ENCODE assay signal across 8 mouse cellular contexts in the genomic region with DNA sequence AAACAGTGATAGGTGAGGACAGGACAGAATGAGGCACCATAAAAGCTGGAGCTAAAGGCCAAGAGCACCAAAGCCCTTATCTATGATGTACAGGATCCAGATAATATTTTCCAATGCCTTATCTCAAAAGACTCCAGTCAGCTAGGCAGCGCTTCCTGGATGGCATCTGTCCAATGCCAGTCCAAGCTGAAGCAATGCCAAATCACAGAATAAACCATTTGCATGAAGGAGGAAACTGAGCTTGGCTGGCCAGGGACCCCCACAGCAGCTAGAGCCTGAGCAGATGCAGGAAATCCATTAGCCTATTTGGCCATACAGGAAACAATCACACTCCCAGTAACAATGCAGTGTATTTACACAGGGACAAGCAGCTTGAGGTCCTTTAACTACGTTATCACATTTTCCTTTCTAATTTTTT. TPM values are rescaled to one million over a fixed set of nuclear protein-coding genes. Genes with fewer than 3 reads are reported as not detected.
DNase-seq lines count a peak whose midpoint lies in the region; ATAC-seq and TF ChIP-seq lines count a peak whose summit lies in the region.

No protein-coding gene starts in this region.

- peak; percentile 40; the same call in 1 of the 2 replicates for TF ChIP-seq EP300 in liver, embryonic 14.5 days (IDR thresholded peaks at IDR 0.05; ENCODE audit: low read depth)

- no peaks in the 10 kb centered on the region for H3K27me3 ChIP-seq in heart, embryonic 16.5 days (ENCODE audit: control insufficient read depth, insufficient read depth, low read length)
- no peaks in the 10 kb centered on the region; the same call in 1 of the 2 replicates for H3K27me3 ChIP-seq in liver, embryonic 14.5 days (ENCODE audit: control insufficient read depth, insufficient read depth, low read length)
- H3K27me3 ChIP-seq in midbrain, embryonic 15.5 days (replicated peaks): no peaks in the 10 kb centered on the region

- 22% methylated on average over 2 of the region's 2 CpGs for WGBS in heart, embryonic 16.5 days
- WGBS in liver, embryonic 14.5 days (ENCODE audit: insufficient replicate concordance): 7% methylated on average over 2 of the region's 2 CpGs
- WGBS in midbrain, embryonic 15.5 days: 62% methylated on average over 2 of the region's 2 CpGs

- peaks cover 21% of the 10 kb centered on the region for H3K4me1 ChIP-seq in heart, embryonic 16.5 days (ENCODE audit: control insufficient read depth, insufficient read depth, low read length)
- H3K4me1 ChIP-seq in liver, embryonic 14.5 days (replicated peaks; ENCODE audit: control insufficient read depth in 2 of 2, insufficient read depth in 2 of 2, low read length in 1 of 2): peaks cover 5 to 7% of the 10 kb centered on the region in 2 experiments; a peak in 3 of 4 replicates
- H3K4me1 ChIP-seq in midbrain, embryonic 15.5 days: no peaks in the 10 kb centered on the region

- H3K4me2 ChIP-seq in heart, embryonic 16.5 days (ENCODE audit: low read depth, low read length): no peak overlapping the region
- no peak overlapping the region for H3K4me2 ChIP-seq in liver, embryonic 14.5 days (ENCODE audit: low read depth)
- no peak overlapping the region for H3K4me2 ChIP-seq in midbrain, embryonic 15.5 days

- peak overlapping the region; percentile 59 for H3K27ac ChIP-seq in heart, embryonic 16.5 days (ENCODE audit: low read length)
- H3K27ac ChIP-seq in liver, embryonic 14.5 days: no peak overlapping the region
- H3K27ac ChIP-seq in midbrain, embryonic 15.5 days: no peak overlapping the region

- H3K4me3 ChIP-seq in heart, embryonic 16.5 days (ENCODE audit: low read length): no peak overlapping the region
- H3K4me3 ChIP-seq in liver, embryonic 14.5 days (ENCODE audit: insufficient read depth in 1 of 2, low read depth in 2 of 2, low read length in 2 of 2): no peak overlapping the region
- H3K4me3 ChIP-seq in midbrain, embryonic 15.5 days: no peak overlapping the region

- peaks cover 7% of the 10 kb centered on the region for H3K9me3 ChIP-seq in heart, embryonic 16.5 days (replicated peaks; ENCODE audit: control insufficient read depth, low read length)
- H3K9me3 ChIP-seq in liver, embryonic 14.5 days (ENCODE audit: control insufficient read depth, low read length): no peaks in the 10 kb centered on the region
- no peaks in the 10 kb centered on the region for H3K9me3 ChIP-seq in midbrain, embryonic 15.5 days

- peak; percentile 7 for DNase-seq in layer of hippocampus, adult 11-12 months (ENCODE audit: low spot score)
- no peak for DNase-seq in layer of hippocampus, postnatal 25 days (ENCODE audit: extremely low spot score in 1 of 2, low spot score in 1 of 2)
- peak; percentile 72 for DNase-seq in adrenal gland, adult 8-10 months
- no peak for DNase-seq in liver, embryonic 14.5 days (ENCODE audit: low read depth in 3 of 3, low spot score in 3 of 3)

- peak; percentile 82 for ATAC-seq in heart, embryonic 16.5 days (replicated peaks; ENCODE audit: extremely low read depth, insufficient read depth, low FRiP score)
- ATAC-seq in liver, embryonic 14.5 days (ENCODE audit: insufficient read depth): no peak
- ATAC-seq in inflammation-experienced regulatory T-cells, adult 6 months: no peak
- no peak for ATAC-seq in midbrain, embryonic 15.5 days (replicated peaks)
- no peak for ATAC-seq in CD4-positive, CD25-positive, alpha-beta regulatory T cell, adult 4 months

- H3K9ac ChIP-seq in heart, embryonic 16.5 days (ENCODE audit: low read length): no peak overlapping the region
- no peak overlapping the region for H3K9ac ChIP-seq in liver, embryonic 14.5 days (replicated peaks)
- H3K9ac ChIP-seq in midbrain, embryonic 15.5 days: no peak overlapping the region

- TF ChIP-seq CTCF in liver, embryonic 14.5 days (IDR thresholded peaks at IDR 0.05; ENCODE audit: low read depth): no peak

- H3K36me3 ChIP-seq in heart, embryonic 16.5 days (ENCODE audit: control insufficient read depth, insufficient read depth): no peaks in the 10 kb centered on the region
- no peaks in the 10 kb centered on the region for H3K36me3 ChIP-seq in liver, embryonic 14.5 days (replicated peaks; ENCODE audit: control insufficient read depth, insufficient read depth, low read depth)
- no peaks in the 10 kb centered on the region for H3K36me3 ChIP-seq in midbrain, embryonic 15.5 days (replicated peaks)

RNA-seq across cellular contexts. Expression of a gene that starts 16.2 kb away (rescaled TPM):
- total RNA-seq in layer of hippocampus, postnatal 25 days (2021): 10 to 100 TPM; 17.9 to 20.3 TPM
- 10 to 100 TPM; 22.1 to 23.2 (median 22.2) TPM for total RNA-seq in adrenal gland, adult 8-10 months (2022)
- polyA plus RNA-seq in heart, embryonic 16.5 days (2015; fragmentation: Nextera tagmentation; extraction: Ambion mirVana): 16.2 and 16.3 TPM in 2 replicates
- 3.8 and 6.0 TPM in 2 replicates for polyA plus RNA-seq in liver, embryonic 14.5 days (2012; rRNA removed)
- 3.2 and 3.8 TPM in 2 replicates for polyA plus RNA-seq in liver, embryonic 14.5 days (2014; fragmentation: Nextera tagmentation; extraction: Ambion mirVana)
- polyA plus RNA-seq in inflammation-experienced regulatory T-cells, adult 6 months (2017; shearing (Covaris generic)): 10 to 100 TPM in 2 of 3 experiments, 1 to 10 TPM in 1; 8.9 to 14.9 (median 13.3) TPM
- 13.3 and 13.6 TPM in 2 replicates for polyA plus RNA-seq in midbrain, embryonic 15.5 days (2015; fragmentation: Nextera tagmentation; extraction: Ambion mirVana)
- 10 to 100 TPM in 1 of 2 experiments, 1 to 10 TPM in 1; 7.4 to 19.6 TPM for polyA plus RNA-seq in CD4-positive, CD25-positive, alpha-beta regulatory T cell, adult 4 months (2017; shearing (Covaris generic))

RNA-seq across cellular contexts. Expression of a gene that starts 27.1 kb away (rescaled TPM):
- total RNA-seq in layer of hippocampus, postnatal 25 days (2021): 100 to 1,000 TPM in 1 of 2 experiments, 10 to 100 TPM in 1; 86.7 to 100 TPM
- total RNA-seq in adrenal gland, adult 8-10 months (2022): 10 to 100 TPM; 34.5 to 54.7 (median 45.6) TPM
- polyA plus RNA-seq in heart, embryonic 16.5 days (2015; fragmentation: Nextera tagmentation; extraction: Ambion mirVana): 16.3 TPM in 2 replicates
- polyA plus RNA-seq in liver, embryonic 14.5 days (2012; rRNA removed): 10.4 and 11.3 TPM in 2 replicates
- 7.3 and 9.2 TPM in 2 replicates for polyA plus RNA-seq in liver, embryonic 14.5 days (2014; fragmentation: Nextera tagmentation; extraction: Ambion mirVana)
- polyA plus RNA-seq in inflammation-experienced regulatory T-cells, adult 6 months (2017; shearing (Covaris generic)): 1 to 10 TPM; 4.5 to 5.5 (median 4.7) TPM
- polyA plus RNA-seq in midbrain, embryonic 15.5 days (2015; fragmentation: Nextera tagmentation; extraction: Ambion mirVana): 54.5 and 59.1 TPM in 2 replicates
- polyA plus RNA-seq in CD4-positive, CD25-positive, alpha-beta regulatory T cell, adult 4 months (2017; shearing (Covaris generic)): 1 to 10 TPM; 3.4 to 4.0 TPM

Comparison
In these comparisons a context has a peak if more than half of its experiments do, and no peak if none do; other contexts are left out.
1. DNase-seq: peak in layer of hippocampus, adult 11-12 months (single experiment) and adrenal gland, adult 8-10 months (single experiment); none in layer of hippocampus, postnatal 25 days (0 of 2) and liver, embryonic 14.5 days (0 of 3).